Mouse (Mus musculus): ENCODE measurements around the gene Cpm. TPM values are rescaled to one million over a fixed set of nuclear protein-coding genes. Genes with fewer than 3 reads are reported as not detected.
"Not testable (repeated sequence)": the region's sequence is repeated elsewhere in the genome, so short reads cannot be mapped to it uniquely, and the experiment has no call there.

Cpm gene
- total and polyA plus RNA-seq, 3 experiments, result 0.04 to 0.31 (median 0.17) TPM

DNA sequence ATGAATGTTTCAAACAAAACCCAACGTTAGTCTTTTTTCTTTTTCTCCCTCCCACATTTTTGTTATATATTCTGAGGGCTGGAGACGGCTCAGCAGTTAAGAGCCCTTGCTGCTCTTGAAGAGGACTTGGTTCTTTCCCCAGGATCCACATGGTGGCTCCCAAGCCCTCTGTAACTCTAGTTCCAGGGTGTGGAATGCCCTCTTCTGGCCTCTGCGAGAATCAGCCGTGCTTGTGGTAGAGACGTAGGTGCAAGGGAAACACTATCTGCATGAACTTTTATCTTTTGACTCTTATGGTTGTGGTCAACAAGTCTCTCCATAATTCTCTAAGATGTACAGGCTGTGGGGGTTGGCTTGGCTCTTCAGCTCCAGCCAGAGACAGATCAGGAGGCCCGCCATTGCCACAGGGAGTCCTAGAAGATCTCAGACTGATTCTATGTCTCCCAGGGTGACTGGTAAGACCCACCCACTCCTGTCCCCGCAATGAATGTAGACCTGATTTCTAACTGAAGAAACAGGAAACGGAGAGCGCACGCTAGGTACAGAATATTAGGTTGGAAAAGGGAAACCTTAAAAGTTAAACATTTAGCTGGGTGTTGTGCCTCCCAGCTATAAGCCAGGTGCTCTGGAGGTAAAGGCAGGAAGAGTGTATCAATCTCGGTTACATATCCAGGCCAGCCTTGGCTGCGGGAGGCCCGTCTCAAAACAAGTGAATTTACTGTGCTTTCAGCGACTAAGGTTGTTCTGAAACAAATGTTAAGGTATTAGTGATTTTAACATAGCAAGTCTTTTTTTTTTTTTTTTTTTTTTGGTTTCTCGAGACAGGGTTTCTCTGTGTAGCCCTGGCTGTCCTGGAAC, 102.2 kb downstream of the Cpm start (continued):
- peak; percentile 41; the same call in 1 of the 2 replicates for TF ChIP-seq ELF1 (IDR thresholded peaks at IDR 0.05; ENCODE audit: low read depth, low read length)

DNA sequence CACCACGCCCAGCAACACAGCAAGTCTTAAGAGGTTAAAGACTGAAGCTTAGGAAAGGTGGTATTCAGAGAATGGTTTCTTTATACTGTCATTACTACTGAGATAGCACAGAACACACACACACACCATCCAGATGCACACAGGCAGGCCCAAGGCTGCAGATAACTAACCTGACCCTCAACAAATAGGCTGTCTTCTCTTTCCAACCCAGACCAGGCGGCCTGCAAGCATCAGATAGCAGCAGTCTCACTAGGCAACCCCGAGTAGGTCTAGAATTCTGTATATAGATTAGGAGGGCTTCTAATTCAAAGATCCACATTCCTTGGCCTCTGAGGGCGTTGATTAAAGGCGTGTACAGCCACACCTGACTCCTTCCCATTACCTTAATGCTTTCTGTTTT, 102.9 kb downstream of the Cpm start:
- in situ Hi-C loops (cut with MboI; ENCODE audit: low pct_ligation_motif_present, low pct_unique_long_range_greater_than_20kb, low sequenced_read_pairs), result no loop called here
- no peak overlapping the region for H3K4me2 ChIP-seq (ENCODE audit: insufficient read depth, low read depth, poor library complexity, severe bottlenecking)
- TF ChIP-seq RAD21 (IDR thresholded peaks at IDR 0.05; ENCODE audit: low read depth, low read length), result no peak
- no peak for TF ChIP-seq GABPA (IDR thresholded peaks at IDR 0.05; ENCODE audit: insufficient replicate concordance, low read depth, low read length)
- TF ChIP-seq TBP (conservative IDR thresholded peaks at IDR 0.05; ENCODE audit: low read depth, low read length), result no peak
- TF ChIP-seq MAX (IDR thresholded peaks at IDR 0.05; ENCODE audit: low read length), result no peak
- TF ChIP-seq HCFC1 (IDR thresholded peaks at IDR 0.05; ENCODE audit: low read depth, low read length), result no peak
- TF ChIP-seq MEF2A (IDR thresholded peaks at IDR 0.05; ENCODE audit: borderline replicate concordance, low read depth, low read length), result no peak
- TF ChIP-seq ZNF384 (IDR thresholded peaks at IDR 0.05; ENCODE audit: low read depth, low read length), result no peak
- TF ChIP-seq POLR2AphosphoS2 (IDR thresholded peaks at IDR 0.05; ENCODE audit: low read depth, low read length), result no peak
- no peak overlapping the region for H3K9ac ChIP-seq (ENCODE audit: insufficient read depth, low read depth)
- H3K27ac ChIP-seq (ENCODE audit: insufficient read depth, low read depth), result no peak overlapping the region
- no peak overlapping the region for H3K4me3 ChIP-seq (replicated peaks in 1 of 3; ENCODE audit: low read depth in 2 of 3, low read length in 2 of 3, poor library complexity in 1 of 3)
- no peak for DNase-seq (ENCODE audit: extremely low read depth)
- dilution Hi-C loops (cut with MboI; ENCODE audit: extremely low pct_ligation_motif_present, extremely low pct_unique_long_range_greater_than_20kb, low sequenced_read_pairs), result no loop called here
- H3K9me3 ChIP-seq (replicated peaks; ENCODE audit: low read length), result no peaks in the 10 kb centered on the region
- H3K27me3 ChIP-seq (replicated peaks), result no peaks in the 10 kb centered on the region
- H3K4me1 ChIP-seq (ENCODE audit: control insufficient read depth in 1 of 2, insufficient read depth in 2 of 2), result peaks cover 0 to 9% of the 10 kb centered on the region in 2 experiments; a peak in 1 of 4 replicates
- H3K79me2 ChIP-seq (replicated peaks; ENCODE audit: control insufficient read depth, extremely low read depth, insufficient read depth, poor library complexity, severe bottlenecking), result no peaks in the 10 kb centered on the region
- H3K36me3 ChIP-seq (replicated peaks in 1 of 2; ENCODE audit: control insufficient read depth in 1 of 2, insufficient read depth in 1 of 2, low read length in 1 of 2), result peaks cover 5 to 15% of the 10 kb centered on the region in 2 experiments

DNA sequence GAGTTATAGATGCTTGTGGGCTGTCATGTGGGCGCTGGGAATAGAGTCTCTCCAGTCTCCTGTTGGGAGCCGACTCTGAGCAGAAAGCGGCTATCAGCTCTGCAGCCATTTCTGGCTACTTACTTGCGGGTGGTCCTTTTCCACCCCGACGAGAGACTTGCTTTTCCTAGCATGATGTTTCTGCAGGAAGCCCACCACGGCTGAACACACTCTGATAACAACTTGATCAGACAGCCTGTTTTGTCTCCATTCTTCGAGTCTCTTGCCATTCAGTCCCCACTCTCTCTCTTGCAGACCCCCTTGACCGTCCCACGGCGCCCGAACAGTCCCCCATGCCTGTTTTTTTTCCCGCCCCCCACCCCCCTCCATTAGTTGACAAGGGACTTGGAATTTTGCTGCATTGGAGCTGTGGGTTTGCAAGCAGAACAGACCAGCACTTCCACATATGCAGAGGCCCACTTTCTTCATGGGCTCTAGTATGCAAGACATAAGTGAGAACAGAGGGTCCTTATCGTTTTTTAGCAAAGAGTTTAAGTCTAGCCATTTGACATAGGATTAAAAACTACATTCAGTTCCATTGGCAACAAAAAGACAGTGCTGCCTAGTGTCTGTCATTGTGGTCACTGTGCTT, 103.8 kb downstream of the Cpm start:
- no peaks in the 10 kb centered on the region for H3K79me2 ChIP-seq (replicated peaks; ENCODE audit: control insufficient read depth, extremely low read depth, insufficient read depth, poor library complexity, severe bottlenecking)
- no peak overlapping the region for H3K4me2 ChIP-seq (ENCODE audit: insufficient read depth, low read depth, poor library complexity, severe bottlenecking)
- no peak for TF ChIP-seq ZNF384 (IDR thresholded peaks at IDR 0.05; ENCODE audit: low read depth, low read length)
- H3K9ac ChIP-seq (ENCODE audit: insufficient read depth, low read depth), result no peak overlapping the region
- H3K27ac ChIP-seq (ENCODE audit: insufficient read depth, low read depth), result no peak overlapping the region
- H3K36me3 ChIP-seq (replicated peaks in 1 of 2; ENCODE audit: control insufficient read depth in 1 of 2, insufficient read depth in 1 of 2, low read length in 1 of 2), result peaks cover 6 to 19% of the 10 kb centered on the region in 2 experiments
- dilution Hi-C loops (cut with MboI; ENCODE audit: extremely low pct_ligation_motif_present, extremely low pct_unique_long_range_greater_than_20kb, low sequenced_read_pairs), result no loop called here
- H3K4me3 ChIP-seq (replicated peaks in 1 of 3; ENCODE audit: low read depth in 2 of 3, low read length in 2 of 3, poor library complexity in 1 of 3), result no peak overlapping the region
- H3K27me3 ChIP-seq (replicated peaks), result no peaks in the 10 kb centered on the region
- H3K9me3 ChIP-seq (replicated peaks; ENCODE audit: low read length), result no peaks in the 10 kb centered on the region
- peaks cover 0 to 9% of the 10 kb centered on the region in 2 experiments; a peak in 1 of 4 replicates for H3K4me1 ChIP-seq (ENCODE audit: control insufficient read depth in 1 of 2, insufficient read depth in 2 of 2)
- in situ Hi-C loops (cut with MboI; ENCODE audit: low pct_ligation_motif_present, low pct_unique_long_range_greater_than_20kb, low sequenced_read_pairs), result no loop called here
- DNase-seq (ENCODE audit: extremely low read depth), result no peak

DNA sequence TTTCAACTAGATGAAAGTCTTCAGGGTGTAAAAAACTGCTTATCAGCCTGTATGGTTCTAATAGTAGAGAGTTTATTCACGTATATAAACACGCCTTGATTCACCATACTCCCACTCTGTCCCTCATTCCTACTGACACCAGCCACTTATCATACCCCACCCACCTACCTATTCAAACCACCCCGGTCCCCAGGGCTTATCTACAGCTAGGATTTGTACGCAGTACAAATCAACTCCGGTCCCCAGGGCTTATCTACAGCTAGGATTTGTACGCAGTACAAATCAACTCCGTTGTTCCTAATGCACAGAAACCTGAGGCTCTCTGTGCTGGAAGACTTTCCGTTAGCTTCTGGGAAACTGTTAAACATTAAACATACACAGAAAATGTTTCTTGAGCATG, 104.3 kb downstream of the Cpm start:
- H3K9me3 ChIP-seq (replicated peaks; ENCODE audit: low read length); H3K9ac ChIP-seq (ENCODE audit: insufficient read depth, low read depth); H3K27me3 ChIP-seq (replicated peaks); DNase-seq (ENCODE audit: extremely low read depth); H3K4me1 ChIP-seq (ENCODE audit: control insufficient read depth in 1 of 2, insufficient read depth in 2 of 2); H3K4me3 ChIP-seq (replicated peaks in 1 of 3; ENCODE audit: low read depth in 2 of 3, low read length in 2 of 3, poor library complexity in 1 of 3); dilution Hi-C loops (cut with MboI; ENCODE audit: extremely low pct_ligation_motif_present, extremely low pct_unique_long_range_greater_than_20kb, low sequenced_read_pairs); H3K79me2 ChIP-seq (replicated peaks; ENCODE audit: control insufficient read depth, extremely low read depth, insufficient read depth, poor library complexity, severe bottlenecking); H3K4me2 ChIP-seq (ENCODE audit: insufficient read depth, low read depth, poor library complexity, severe bottlenecking); H3K27ac ChIP-seq (ENCODE audit: insufficient read depth, low read depth); in situ Hi-C loops (cut with MboI; ENCODE audit: low pct_ligation_motif_present, low pct_unique_long_range_greater_than_20kb, low sequenced_read_pairs): not testable (repeated sequence)
- H3K36me3 ChIP-seq (replicated peaks in 1 of 2; ENCODE audit: control insufficient read depth in 1 of 2, insufficient read depth in 1 of 2, low read length in 1 of 2), result peaks cover 9 to 25% of the 10 kb centered on the region in 2 experiments

DNA sequence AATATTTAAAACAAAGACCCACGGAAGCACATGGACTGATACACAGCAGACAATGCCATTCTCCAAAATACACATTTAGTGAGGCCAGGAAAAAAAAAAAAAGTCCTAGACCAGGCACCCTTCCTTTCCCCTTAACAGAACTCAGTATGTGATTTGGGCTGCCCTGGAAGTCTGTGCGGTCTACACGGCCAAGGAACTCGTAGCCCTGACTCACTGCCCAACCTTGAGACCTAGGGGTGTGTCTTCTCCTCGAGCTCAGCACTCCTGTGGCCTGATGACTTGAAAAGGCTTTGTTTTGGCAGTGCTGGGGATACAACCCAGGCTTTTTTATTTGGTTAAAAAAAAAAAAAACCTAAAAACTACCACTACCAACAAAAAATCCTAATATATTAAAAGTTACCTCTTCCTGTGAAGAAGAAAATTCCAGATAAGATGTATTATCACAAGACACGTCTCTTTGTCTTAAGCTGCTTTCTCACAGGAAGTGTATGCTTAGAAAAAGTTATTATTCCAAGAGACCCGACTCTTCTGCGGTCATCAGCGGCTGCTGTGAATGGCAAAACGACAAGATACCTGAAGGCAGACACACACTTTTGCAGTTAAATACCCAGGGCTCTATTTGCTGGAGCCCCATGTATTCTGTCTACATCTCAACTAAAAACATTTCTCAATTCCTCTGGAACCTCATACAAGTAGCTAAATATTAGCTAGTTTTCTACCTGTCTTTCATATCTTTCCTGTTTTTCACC, 105.0 kb downstream of the Cpm start:
- H3K27ac ChIP-seq (ENCODE audit: insufficient read depth, low read depth); H3K27me3 ChIP-seq (replicated peaks); H3K9ac ChIP-seq (ENCODE audit: insufficient read depth, low read depth); H3K9me3 ChIP-seq (replicated peaks; ENCODE audit: low read length); in situ Hi-C loops (cut with MboI; ENCODE audit: low pct_ligation_motif_present, low pct_unique_long_range_greater_than_20kb, low sequenced_read_pairs); H3K4me2 ChIP-seq (ENCODE audit: insufficient read depth, low read depth, poor library complexity, severe bottlenecking); dilution Hi-C loops (cut with MboI; ENCODE audit: extremely low pct_ligation_motif_present, extremely low pct_unique_long_range_greater_than_20kb, low sequenced_read_pairs); H3K4me3 ChIP-seq (replicated peaks in 1 of 3; ENCODE audit: low read depth in 2 of 3, low read length in 2 of 3, poor library complexity in 1 of 3); H3K4me1 ChIP-seq (ENCODE audit: control insufficient read depth in 1 of 2, insufficient read depth in 2 of 2); DNase-seq (ENCODE audit: extremely low read depth); H3K79me2 ChIP-seq (replicated peaks; ENCODE audit: control insufficient read depth, extremely low read depth, insufficient read depth, poor library complexity, severe bottlenecking): not testable (repeated sequence)
- H3K36me3 ChIP-seq (replicated peaks in 1 of 2; ENCODE audit: control insufficient read depth in 1 of 2, insufficient read depth in 1 of 2, low read length in 1 of 2), result peaks cover 15 to 31% of the 10 kb centered on the region in 2 experiments
